Mouse (Mus musculus): Measurements from ENCODE around the gene Fyn. TPM values are rescaled to one million over a fixed set of nuclear protein-coding genes. Genes with fewer than 3 reads are reported as not detected.

Fyn gene
- polyA plus RNA-seq, 1 experiment from 2014 or later = 13.5 TPM

DNA sequence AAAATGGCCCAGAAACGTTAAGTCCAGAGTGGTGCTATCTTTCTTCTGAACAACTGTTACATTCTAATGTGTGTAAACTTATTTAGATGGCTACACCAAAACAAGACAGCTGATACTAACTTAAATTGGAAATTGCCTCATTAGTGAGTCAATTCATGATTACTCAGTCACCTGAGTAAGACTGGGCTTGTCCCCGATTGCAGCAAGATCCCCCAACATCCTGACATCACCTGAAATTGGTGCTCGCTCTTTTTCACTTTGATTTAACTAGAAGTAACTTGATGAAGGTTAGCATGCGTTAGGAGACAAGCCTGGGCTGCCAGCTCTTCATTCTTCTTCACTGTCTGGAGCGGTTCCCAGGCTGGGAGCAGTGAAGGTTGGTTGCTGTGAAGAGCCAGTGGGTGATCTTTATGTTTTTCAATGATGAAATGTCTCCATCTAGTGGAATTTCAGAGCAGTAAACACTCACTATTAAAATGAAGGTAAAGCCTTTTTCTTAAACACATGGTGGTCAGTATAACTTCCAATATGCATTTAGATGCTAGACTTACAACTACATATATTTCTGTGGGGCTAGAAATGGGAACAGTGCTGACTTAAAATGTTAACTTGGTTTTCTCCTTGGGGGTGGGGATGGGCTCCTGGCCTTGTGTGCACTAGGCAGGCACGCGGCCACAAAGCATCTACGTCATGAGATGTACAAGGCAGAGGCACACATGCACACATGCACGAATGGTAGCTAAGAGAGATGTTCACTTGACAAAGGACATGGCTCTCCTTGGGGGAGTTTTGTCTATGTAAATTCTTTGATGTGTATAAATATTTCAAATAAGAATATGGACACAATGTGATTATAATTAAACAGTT is 151.7 kb downstream of the Fyn start:
- H3K27ac ChIP-seq (ENCODE audit: low read depth, low read length) = no peak overlapping the region
- peaks cover 17% of the 10 kb centered on the region for H3K36me3 ChIP-seq (ENCODE audit: control insufficient read depth, insufficient read depth)
- TF ChIP-seq CTCF (IDR thresholded peaks at IDR 0.05; ENCODE audit: low read depth) = peak; percentile 79
- H3K9me3 ChIP-seq (ENCODE audit: control insufficient read depth) = no peaks in the 10 kb centered on the region
- H3K27me3 ChIP-seq (replicated peaks; ENCODE audit: control insufficient read depth, insufficient read depth, low read length) = no peaks in the 10 kb centered on the region
- H3K4me1 ChIP-seq (replicated peaks; ENCODE audit: control insufficient read depth, insufficient read depth, low read length) = no peaks in the 10 kb centered on the region
- ATAC-seq = peak; percentile 58
- WGBS = 56% methylated on average over 9 of the region's 9 CpGs
- no peak overlapping the region for H3K4me3 ChIP-seq (ENCODE audit: low read depth, low read length)
- H3K4me2 ChIP-seq (replicated peaks; ENCODE audit: low read depth) = no peak overlapping the region
- H3K9ac ChIP-seq (ENCODE audit: low read depth, low read length) = no peak overlapping the region

DNA sequence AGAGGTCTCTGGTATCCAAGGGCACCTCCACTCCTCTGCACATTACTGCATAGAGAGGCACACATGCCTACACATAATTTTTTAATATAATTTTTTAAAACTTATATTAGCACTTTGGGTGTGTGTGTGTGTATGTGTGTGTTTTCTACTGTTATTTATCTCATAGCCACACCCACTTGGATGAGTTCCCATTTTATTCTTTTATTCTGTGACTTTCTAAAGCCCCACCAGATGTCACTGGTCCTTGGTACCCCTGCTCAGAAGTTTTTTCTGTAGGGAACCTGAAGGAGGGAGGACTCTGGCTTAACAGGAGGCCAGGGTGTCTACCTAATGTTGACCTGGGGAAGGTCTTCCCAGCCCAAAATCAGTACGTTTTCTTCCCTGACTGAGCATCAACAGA is 152.7 kb downstream of the Fyn start:
- H3K4me1 ChIP-seq (replicated peaks; ENCODE audit: control insufficient read depth, insufficient read depth, low read length) = no peaks in the 10 kb centered on the region
- ATAC-seq = no peak
- 68% methylated on average over 1 of the region's 1 CpGs for whole genome bisulfite sequencing
- H3K9ac ChIP-seq (ENCODE audit: low read depth, low read length) = no peak overlapping the region
- H3K36me3 ChIP-seq (ENCODE audit: control insufficient read depth, insufficient read depth) = peaks cover 8% of the 10 kb centered on the region
- no peaks in the 10 kb centered on the region for H3K27me3 ChIP-seq (replicated peaks; ENCODE audit: control insufficient read depth, insufficient read depth, low read length)
- no peak overlapping the region for H3K4me3 ChIP-seq (ENCODE audit: low read depth, low read length)
- no peak overlapping the region for H3K27ac ChIP-seq (ENCODE audit: low read depth, low read length)
- TF ChIP-seq CTCF (IDR thresholded peaks at IDR 0.05; ENCODE audit: low read depth) = no peak
- no peaks in the 10 kb centered on the region for H3K9me3 ChIP-seq (ENCODE audit: control insufficient read depth)
- H3K4me2 ChIP-seq (replicated peaks; ENCODE audit: low read depth) = no peak overlapping the region

DNA sequence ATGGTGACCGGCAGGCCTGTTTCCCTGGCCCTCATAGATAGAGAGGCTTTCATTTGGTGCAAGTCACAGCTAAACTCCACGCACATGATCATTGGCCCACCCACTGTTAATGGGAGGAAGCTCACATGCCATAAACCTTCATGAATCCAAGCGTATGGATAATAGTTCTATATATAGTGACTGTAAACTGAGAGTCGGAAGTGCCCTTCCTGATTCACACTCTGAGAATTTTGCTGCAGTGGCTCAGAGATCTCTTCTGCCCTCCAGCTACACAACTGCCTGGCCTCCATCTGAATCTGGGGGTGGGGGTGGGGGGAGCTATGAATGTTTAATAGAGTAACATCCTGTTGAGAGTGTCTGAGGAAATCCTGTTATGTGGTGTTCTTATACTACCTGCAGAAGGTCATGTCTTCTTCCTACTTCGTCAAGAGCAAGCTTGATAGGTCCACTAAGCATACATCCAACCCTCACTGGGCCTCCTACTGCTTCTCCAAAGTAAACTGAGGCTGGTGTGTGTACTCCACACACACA is 153.3 kb downstream of the Fyn start:
- H3K9ac ChIP-seq (ENCODE audit: low read depth, low read length) = no peak overlapping the region
- H3K27me3 ChIP-seq (replicated peaks; ENCODE audit: control insufficient read depth, insufficient read depth, low read length) = no peaks in the 10 kb centered on the region
- no peak overlapping the region for H3K27ac ChIP-seq (ENCODE audit: low read depth, low read length)
- no peak for TF ChIP-seq CTCF (IDR thresholded peaks at IDR 0.05; ENCODE audit: low read depth)
- ATAC-seq = no peak
- H3K36me3 ChIP-seq (ENCODE audit: control insufficient read depth, insufficient read depth) = peaks cover 13% of the 10 kb centered on the region
- H3K4me2 ChIP-seq (replicated peaks; ENCODE audit: low read depth) = no peak overlapping the region
- 44% methylated on average over 5 of the region's 5 CpGs for WGBS
- H3K9me3 ChIP-seq (ENCODE audit: control insufficient read depth) = no peaks in the 10 kb centered on the region
- no peaks in the 10 kb centered on the region for H3K4me1 ChIP-seq (replicated peaks; ENCODE audit: control insufficient read depth, insufficient read depth, low read length)
- no peak overlapping the region for H3K4me3 ChIP-seq (ENCODE audit: low read depth, low read length)

DNA sequence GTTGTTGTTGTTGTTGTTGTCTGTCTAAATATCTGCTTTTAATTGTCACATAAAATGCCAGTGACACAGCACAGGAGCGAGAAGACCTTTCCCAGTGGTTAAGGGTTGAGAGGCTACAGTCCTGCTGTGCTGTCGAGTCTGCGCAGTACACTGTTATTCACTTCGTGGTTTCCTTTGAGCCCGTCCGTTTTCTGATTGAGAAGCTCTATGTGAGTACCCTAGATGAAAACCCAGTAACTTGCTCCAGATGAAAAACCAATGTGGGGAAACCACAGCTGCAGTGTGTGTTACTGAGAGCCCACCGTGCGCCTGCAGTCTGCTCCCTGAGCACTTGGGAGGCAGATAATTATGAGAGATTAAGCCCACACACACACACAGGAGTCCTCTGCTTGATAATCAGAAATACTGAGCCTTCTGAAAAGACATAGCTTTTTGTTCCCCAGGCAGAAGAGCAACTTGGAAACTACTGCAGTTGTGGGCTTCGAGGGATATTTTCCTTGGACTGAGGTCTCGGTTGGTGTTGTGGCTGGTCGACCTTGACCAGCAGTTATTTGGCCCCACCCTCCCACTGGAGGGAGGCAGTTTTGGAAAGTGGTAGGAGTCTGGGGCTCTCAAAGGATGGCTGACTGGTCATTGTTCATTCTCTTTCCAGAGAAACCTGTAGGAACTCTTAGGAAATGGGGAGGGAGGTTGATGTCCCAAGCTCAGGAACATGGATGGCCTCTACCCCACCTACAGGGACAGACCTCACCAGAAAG is 154.4 kb downstream of the Fyn start:
- no peak overlapping the region for H3K4me2 ChIP-seq (replicated peaks; ENCODE audit: low read depth)
- no peak overlapping the region for H3K27ac ChIP-seq (ENCODE audit: low read depth, low read length)
- WGBS = 75% methylated on average over 11 of the region's 11 CpGs
- H3K27me3 ChIP-seq (replicated peaks; ENCODE audit: control insufficient read depth, insufficient read depth, low read length) = no peaks in the 10 kb centered on the region
- no peaks in the 10 kb centered on the region for H3K9me3 ChIP-seq (ENCODE audit: control insufficient read depth)
- H3K36me3 ChIP-seq (ENCODE audit: control insufficient read depth, insufficient read depth) = peaks cover 16% of the 10 kb centered on the region
- TF ChIP-seq CTCF (IDR thresholded peaks at IDR 0.05; ENCODE audit: low read depth) = no peak
- H3K9ac ChIP-seq (ENCODE audit: low read depth, low read length) = no peak overlapping the region
- no peaks in the 10 kb centered on the region for H3K4me1 ChIP-seq (replicated peaks; ENCODE audit: control insufficient read depth, insufficient read depth, low read length)
- ATAC-seq = no peak
- H3K4me3 ChIP-seq (ENCODE audit: low read depth, low read length) = no peak overlapping the region

DNA sequence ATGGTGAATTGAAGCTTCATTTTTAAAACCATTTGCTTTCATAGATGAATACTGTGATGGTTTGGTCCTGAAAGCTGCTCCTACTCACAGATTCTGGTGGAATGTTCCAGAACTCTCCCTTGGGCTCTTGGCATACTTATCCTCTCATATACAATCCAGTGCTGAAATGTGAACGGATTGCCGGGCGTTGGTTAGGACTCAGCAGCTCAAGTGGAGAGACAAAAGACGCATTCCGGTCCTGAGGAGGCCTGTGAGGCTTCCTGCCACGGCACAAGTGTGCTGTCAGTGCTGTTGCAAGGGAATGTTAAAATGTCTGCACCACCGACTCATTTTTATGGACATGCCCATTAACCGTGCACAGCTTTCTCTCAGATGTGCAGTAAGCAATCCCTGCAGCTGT is 155.7 kb downstream of the Fyn start:
- no peak overlapping the region for H3K4me3 ChIP-seq (ENCODE audit: low read depth, low read length)
- no peak for ATAC-seq
- 70% methylated on average over 8 of the region's 8 CpGs for WGBS
- no peaks in the 10 kb centered on the region for H3K4me1 ChIP-seq (replicated peaks; ENCODE audit: control insufficient read depth, insufficient read depth, low read length)
- H3K27ac ChIP-seq (ENCODE audit: low read depth, low read length) = no peak overlapping the region
- peaks cover 19% of the 10 kb centered on the region for H3K36me3 ChIP-seq (ENCODE audit: control insufficient read depth, insufficient read depth)
- no peak overlapping the region for H3K9ac ChIP-seq (ENCODE audit: low read depth, low read length)
- H3K4me2 ChIP-seq (replicated peaks; ENCODE audit: low read depth) = no peak overlapping the region
- H3K27me3 ChIP-seq (replicated peaks; ENCODE audit: control insufficient read depth, insufficient read depth, low read length) = no peaks in the 10 kb centered on the region
- no peak for TF ChIP-seq CTCF (IDR thresholded peaks at IDR 0.05; ENCODE audit: low read depth)
- H3K9me3 ChIP-seq (ENCODE audit: control insufficient read depth) = no peaks in the 10 kb centered on the region

DNA sequence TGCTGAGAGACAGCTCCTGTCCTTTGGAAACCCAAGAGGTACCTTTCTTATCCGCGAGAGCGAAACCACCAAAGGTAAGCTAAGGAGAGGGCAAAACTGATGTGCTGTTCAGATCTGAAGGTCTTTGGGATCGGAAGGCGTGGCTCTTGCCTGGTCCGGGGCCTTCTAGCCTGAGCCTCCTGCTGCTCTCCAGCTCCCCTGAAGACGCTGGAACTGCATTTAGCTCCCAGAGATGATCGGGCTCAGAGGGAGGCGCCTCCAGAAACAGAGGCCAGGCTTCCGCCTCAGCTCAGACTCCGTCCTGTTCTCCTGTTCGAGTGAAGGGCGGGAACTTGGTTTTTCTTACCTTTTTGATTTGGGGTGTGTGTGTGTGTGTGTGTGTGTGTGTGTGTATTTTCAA is 156.8 kb downstream of the Fyn start:
- H3K9ac ChIP-seq (ENCODE audit: low read depth, low read length) = no peak overlapping the region
- H3K27me3 ChIP-seq (replicated peaks; ENCODE audit: control insufficient read depth, insufficient read depth, low read length) = no peaks in the 10 kb centered on the region
- no peak for TF ChIP-seq CTCF (IDR thresholded peaks at IDR 0.05; ENCODE audit: low read depth)
- ATAC-seq = no peak
- no peak overlapping the region for H3K4me2 ChIP-seq (replicated peaks; ENCODE audit: low read depth)
- H3K4me1 ChIP-seq (replicated peaks; ENCODE audit: control insufficient read depth, insufficient read depth, low read length) = no peaks in the 10 kb centered on the region
- 87% methylated on average over 13 of the region's 13 CpGs for WGBS
- no peak overlapping the region for H3K4me3 ChIP-seq (ENCODE audit: low read depth, low read length)
- H3K36me3 ChIP-seq (ENCODE audit: control insufficient read depth, insufficient read depth) = peaks cover 22% of the 10 kb centered on the region
- H3K27ac ChIP-seq (ENCODE audit: low read depth, low read length) = no peak overlapping the region
- no peaks in the 10 kb centered on the region for H3K9me3 ChIP-seq (ENCODE audit: control insufficient read depth)

Measured in intestine, postnatal 0 days (tissue).